Mouse (Mus musculus): ENCODE measurements around the gene Rps21. TPM values are rescaled to one million over a fixed set of nuclear protein-coding genes. Genes with fewer than 3 reads are reported as not detected.
A peak's percentile ranks its signal among the peaks of the same experiment; 100 is the strongest.

The Rps21 gene
- 100 to 1,000 TPM; 460 to 507 TPM for total RNA-seq (2021)
- long read RNA-seq, experiment 1, transcript Rps21-201 (6 exons, 394 nt), result major isoform, 19 of 27 reads
- long read RNA-seq, experiment 1, partial matches to known transcripts, result 8 of 27 reads
- long read RNA-seq, experiment 1, other reads (novel, unspliced or antisense), result 0 of 27 reads
- long read RNA-seq, experiment 2, transcript Rps21-201 (6 exons, 394 nt), result major isoform, 21 of 35 reads
- long read RNA-seq, experiment 2, partial matches to known transcripts, result 14 of 35 reads
- long read RNA-seq, experiment 2, other reads (novel, unspliced or antisense), result 0 of 35 reads

DNA sequence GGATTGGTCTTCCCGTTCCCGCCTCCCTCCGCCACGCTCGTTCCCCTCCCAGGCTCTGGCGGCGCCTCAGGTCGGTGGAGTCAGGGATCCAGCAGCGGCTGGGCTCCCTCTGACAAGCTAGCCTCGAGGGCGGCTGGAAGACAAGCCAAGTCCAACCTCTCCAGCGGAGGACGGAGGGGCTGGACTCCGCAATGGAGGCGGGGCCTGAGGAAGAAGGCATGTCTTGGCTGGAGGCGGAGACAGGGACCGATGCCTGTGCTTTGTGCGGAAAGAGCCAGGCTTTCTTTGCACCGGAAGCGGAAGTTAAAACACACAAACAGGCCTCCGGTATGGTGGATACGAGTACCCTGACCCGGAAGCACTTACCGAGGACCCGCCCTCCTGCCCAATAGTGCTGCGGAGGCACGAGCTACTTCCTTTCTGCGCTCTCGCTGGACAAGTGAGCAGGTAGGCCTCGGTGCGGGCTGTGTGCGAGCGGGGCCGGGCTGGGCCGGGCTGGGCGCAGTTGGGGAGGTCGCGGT is at the start of gene Rps21:
TSS of gene Rps21 (plus strand) at position 377 of the 521 bp plus-strand sequence.
- peak; percentile 96 to 97 for DNase-seq
- intact Hi-C loops (cut with DNase I), result loop anchor here (10.0 kb wide), 1 partner anchor 342 kb away; no protein-coding TSS in a partner anchor

DNA sequence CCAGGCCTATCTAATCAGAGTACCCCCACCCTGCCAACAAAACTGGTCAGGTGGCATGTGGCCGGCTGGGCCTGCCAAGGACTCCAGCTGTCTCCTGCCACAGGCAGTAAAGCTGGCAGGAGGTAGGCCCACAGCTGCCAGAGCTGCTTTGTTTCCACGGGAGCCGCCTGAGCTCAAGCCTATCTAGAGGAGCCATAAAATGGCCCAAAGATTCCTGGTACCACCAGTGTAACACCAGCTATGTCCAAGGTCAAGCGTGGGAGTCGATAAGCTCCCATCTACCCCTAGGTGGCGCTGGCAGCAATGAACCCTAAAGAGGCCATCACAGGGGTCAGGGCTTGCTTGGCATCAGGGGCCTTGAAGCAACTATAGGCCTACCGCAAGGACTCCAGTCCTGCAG is 49.3 kb upstream of the Rps21 start:
- intact Hi-C loops (cut with DNase I), result loop anchor here (1.0 to 2.0 kb wide), 2 partner anchors 19 to 43 kb away; no protein-coding TSS in a partner anchor

DNA sequence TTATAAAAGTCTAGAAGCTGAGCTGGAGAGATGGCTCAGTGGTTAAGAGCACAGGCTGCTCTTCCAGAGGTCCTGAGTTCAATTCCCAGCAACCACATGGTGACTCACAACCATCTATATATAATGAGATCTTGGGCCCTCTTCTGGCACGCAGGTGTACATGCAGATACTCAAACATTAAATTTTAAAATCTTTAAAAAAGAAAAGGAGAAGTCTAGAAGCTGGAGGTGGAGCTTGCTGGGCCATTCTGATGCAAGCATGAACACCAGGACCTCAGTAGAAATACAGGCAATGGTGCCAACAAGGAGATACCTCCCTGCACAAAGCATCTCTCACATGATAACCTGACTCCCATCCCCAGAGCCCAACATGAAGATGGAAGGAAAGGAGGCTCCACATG is 48.2 kb upstream of the Rps21 start:
- intact Hi-C loops (cut with DNase I), result loop anchor here (1.0 to 2.0 kb wide), 2 partner anchors 18 to 42 kb away; no protein-coding TSS in a partner anchor
- no peak for DNase-seq

More for the DNA sequence above, 49.3 kb upstream of the Rps21 start:
- peak; percentile 64 to 76 for DNase-seq

DNA sequence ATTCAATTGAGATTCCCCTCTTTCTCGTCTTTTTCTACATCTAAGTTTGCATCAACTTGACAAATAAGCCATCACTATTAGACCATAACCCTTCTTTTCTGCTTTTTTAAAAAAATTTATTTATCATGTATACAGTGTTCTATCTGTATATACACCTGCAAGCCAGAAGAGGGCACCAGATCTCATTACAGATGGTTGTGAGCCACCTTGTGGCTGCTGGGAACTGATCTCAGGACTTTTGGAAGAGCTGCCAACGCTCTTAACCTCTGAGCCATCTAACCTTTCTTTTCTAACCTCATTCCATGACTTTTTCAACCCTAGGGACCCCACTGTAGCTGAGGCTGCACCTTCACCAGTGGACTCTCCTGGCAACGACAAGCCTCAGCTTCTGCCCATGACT is 44.9 kb upstream of the Rps21 start:
- intact Hi-C loops (cut with DNase I), result no loop called here
- DNase-seq, result no peak

DNA sequence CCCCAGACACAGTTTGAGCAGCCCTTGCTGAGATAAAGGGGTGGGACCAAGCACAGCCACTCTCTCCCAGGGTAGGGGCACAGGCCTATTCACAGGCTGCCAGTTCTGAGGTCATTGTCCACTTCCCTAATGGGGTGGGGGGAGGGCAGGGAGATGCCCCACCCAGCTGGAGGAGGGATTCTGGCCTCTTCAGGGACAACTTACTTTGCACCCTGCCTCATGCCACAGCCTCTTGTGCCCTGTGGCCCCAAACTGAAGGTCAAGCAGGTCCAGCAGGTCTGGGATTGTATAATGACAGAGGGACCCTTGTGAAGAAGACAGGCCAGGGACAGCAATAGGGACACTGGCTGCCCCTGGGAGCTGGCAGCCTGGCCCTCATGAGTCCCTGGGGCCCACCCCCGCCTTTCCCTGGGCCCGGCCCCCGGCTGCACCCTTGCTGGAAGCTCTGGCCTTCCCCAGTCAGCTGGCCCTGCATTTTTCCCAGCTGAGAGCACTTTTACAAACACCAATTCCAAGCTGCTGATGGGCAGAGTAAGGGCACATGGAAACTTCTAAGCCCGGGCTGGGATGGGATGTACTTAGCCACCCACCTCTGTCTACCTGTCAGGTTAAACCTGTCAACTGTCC is 42.7 kb upstream of the Rps21 start:
- intact Hi-C loops (cut with DNase I), result no loop called here
- DNase-seq, result peak in 1 of 2 experiments; percentile 39

DNA sequence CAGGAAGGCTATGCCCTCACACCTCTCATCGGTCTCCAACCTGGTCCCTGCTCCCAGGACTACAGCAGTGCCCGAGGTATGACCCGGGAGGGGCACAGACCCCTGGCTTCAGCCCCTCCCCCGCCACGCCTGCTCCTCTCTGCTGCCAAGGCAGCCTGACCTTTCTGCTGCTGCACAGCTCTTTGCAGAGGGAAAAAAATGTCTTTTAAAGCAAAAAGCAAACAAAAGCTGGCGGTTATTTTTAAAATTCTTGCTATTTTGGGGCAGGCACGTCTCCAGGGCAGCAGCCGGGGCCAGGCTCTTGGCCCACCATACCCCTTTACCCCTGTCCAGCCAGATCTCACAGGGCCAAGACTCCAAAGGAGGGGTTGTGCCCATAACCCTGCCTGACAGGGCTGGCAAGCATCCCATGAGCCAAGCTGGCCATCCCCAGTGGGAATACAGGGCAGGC is 42.1 kb upstream of the Rps21 start:
- DNase-seq, result peak in 1 of 2 experiments; percentile 41
- intact Hi-C loops (cut with DNase I), result no loop called here

DNA sequence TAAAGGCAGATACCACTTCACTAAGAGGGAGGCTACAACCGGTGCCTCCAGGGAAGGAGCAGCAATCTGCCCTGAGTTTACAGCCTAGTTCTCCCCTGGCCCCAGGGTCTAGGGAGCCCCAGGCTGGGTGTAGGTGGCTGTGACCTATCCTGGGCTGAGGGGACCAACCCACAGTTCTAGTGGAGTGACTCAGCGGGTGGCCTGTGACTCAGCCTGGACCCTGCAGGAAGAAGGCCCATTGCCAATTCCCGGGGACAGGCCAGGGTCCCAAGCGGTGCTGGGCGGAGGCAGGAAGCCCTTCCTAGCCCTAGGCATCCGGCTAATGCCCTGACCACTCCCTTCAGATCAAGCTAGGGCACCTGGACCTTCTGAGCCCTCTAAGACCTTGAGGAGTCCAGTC is 41.2 kb upstream of the Rps21 start:
- intact Hi-C loops (cut with DNase I), result no loop called here
- DNase-seq, result peak; percentile 50 to 53

DNA sequence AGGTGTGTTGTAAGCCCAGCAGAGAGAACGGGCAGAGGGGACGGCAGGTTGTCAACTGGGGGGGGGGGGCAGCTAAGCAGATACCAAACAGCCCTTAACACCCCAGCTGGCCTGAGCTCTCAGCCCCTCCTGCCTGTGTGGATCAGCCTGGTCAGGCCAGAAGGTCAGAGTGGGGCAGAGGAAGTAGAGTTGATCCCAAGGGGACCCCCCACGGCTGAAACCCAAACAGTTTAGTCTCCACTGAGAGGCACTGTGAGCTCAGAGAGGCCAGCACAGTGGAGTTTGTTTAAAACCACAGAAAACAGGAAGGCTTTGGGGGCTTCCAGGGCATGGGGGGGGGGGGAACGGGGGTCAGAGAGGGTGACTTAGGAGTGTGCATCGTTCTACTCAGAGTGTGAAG is 40.3 kb upstream of the Rps21 start:
- intact Hi-C loops (cut with DNase I), result no loop called here

DNA sequence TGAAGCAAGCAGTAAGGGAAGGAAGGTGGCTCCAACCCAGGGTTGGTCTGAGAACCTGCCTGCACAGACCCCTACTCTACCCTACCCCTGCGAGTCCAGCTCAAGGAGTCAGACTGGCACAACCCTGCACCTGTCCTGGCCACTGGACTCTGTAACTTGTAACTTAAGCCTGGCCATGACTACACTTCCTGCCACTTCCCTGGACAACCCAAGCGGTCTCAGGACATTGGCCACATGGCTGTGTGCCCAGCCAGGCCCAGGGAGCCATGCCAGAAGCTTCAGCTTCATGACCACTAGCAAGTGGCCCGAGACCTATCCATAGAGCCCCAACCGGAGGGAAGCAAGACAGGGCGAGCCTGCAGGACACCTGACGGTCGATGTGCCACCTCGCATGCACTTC is 39.6 kb upstream of the Rps21 start:
- intact Hi-C loops (cut with DNase I), result no loop called here

More for the DNA sequence above, 40.3 kb upstream of the Rps21 start:
- DNase-seq, result no peak

DNA sequence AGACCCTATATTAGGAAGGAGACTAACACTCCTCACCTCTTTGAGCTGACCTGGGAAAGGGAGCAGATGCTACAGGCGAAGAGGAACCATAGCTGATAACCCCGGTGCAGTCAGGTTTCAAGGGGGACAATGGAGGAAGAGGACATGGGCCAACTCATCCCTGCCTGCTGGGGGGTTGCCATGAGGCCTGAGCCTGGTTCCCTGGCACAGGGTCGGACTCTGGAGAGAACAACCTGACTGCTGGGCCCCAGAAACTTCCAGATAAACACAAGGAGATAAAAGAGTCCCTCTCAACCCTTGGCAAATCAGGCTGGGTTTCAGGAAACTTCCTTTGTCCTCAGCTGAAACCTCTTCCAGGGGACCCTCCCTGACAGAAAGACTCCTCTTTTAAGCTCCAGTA is 38.9 kb upstream of the Rps21 start:
- DNase-seq, result no peak
- intact Hi-C loops (cut with DNase I), result no loop called here

More for the DNA sequence above, 39.6 kb upstream of the Rps21 start:
- DNase-seq, result peak; percentile 74 to 82

DNA sequence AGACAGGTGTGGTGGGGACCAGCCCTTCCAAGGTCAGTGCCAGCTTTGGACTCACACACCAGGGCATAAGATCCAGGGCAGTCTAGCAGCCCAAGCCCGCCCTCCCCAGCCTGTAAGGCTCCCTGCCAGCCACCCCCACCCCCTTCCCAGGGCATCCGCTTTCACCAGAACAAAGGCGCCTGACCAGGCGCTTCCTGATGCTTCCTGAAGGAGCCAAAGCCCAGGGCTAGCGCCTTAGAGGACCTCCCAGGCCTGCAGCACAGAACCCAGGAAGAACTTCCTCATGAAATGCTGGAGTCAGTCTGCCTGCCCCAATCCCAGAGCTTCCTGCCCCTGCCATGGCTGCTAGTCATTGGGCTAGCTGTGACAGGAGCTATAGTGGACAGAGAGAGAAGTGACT is 38.5 kb upstream of the Rps21 start:
- intact Hi-C loops (cut with DNase I), result no loop called here
- peak; percentile 47 to 54 for DNase-seq

DNA sequence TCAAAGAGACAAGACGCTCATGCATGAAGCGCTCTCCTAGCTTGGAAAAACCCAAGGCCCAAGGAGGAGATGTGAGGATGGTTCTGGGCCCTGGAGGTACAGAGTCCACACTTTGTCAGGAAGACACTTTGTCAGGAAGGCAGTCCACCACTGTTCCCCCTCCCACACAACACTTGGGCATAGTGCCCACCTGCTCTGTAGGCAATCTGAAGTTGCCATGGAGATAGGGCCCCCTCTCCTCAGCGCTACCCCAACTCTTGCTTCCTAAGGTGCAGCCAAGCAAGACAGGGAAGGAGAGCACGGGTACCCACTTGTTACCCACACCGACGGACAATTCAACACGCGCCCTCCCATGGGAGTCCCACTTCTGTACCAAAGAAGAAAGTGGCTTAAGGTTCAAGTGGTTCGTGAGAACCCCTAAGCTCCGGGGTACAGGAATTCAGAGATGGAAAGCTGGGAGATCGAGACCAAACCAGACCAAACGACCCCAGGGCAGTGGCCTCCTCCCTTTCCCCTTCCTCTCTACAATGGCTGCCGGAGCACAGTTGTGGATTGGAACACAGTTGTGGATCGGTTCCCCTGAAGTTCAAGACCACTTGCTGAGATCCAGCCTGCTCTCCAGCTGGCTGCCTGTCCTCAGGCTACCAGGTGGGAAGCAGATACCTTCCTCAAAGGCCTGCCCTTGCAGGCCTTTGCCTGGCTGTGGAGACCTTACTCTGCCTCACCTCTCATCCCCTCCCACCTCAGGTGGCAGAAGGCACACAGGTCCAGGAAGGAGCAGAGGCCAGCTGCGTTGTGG is 37.8 kb upstream of the Rps21 start:
- no peak for DNase-seq
- intact Hi-C loops (cut with DNase I), result no loop called here

DNA sequence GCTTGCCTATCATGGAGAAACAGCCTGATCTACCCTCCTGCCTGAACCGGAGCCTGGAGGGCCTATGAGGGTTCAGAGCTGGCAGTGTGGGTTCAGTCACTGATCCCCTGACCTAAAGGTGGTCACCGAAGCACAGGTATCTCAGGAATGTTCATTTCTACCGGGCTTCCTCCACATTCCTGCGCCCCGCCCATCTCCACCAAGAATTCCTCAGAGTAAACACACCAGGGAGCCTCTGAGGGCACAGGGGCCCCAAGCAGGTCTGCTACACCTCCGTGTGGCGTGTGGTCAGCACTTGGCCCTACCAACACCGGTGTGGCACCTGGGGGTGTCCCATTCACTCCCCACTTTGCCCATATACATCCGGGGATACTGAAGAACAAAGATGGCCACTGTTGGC is 37.0 kb upstream of the Rps21 start:
- DNase-seq, result no peak
- intact Hi-C loops (cut with DNase I), result no loop called here

DNA sequence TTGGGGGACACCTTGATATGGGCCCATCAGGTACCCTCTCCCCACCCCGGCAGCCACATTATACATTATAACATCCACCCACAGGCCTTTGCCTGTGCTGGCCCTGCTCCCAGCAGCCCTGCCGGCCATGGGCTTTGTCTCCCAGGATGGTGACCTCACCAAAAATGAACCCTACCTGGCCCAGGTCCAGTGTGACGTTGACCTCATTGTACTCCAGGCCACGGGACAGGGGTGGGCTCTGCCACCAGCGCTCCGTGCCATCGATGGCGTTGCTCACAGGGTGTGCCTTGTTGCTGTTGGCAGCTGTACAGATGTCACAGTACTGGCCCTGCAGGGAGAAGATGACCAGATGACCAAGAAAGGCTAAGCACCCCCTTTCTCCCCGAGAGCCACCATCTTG is 36.1 kb upstream of the Rps21 start:
- intact Hi-C loops (cut with DNase I), result no loop called here
- DNase-seq, result no peak

DNA sequence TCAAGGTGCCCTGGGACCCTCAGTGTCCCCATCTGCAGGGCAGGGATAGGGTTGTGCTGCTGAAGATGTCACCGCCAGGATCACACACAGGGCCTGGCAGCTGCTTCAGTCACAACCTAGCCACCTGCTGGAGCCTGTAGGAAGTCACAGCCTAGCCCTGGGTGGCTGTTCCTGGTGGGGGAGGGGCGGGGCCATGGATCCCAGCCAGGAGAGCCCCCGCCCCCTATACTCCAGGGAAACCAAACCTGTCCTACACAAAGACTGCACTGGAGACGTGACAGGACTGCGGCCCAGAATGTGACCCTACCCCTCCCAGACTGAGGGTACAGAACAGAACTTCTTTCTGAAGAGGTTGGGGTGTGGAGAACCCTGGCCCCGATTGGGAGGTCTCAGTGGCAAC is 34.9 kb upstream of the Rps21 start:
- peak; percentile 43 to 52 for DNase-seq
- intact Hi-C loops (cut with DNase I), result no loop called here

DNA sequence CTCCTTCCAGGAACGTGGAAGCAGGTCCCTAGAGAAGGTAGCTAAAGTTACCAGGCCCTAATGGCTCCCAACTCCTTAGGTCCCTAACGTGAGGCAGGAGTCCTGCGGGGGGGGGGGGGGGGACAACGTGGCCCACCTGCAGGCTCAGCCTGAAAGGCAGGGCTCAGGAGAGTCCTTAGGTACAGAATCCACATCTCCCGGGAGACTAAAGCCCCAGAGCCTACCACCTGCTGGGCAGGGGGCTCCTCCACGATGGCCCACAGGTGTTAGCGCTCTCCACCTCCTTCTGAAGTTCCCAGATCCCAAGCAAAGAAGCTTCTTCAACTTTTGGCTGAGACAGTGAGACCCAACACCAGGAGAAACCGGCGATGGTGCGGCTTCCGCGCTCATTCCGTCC is 32.5 kb upstream of the Rps21 start:
- intact Hi-C loops (cut with DNase I), result no loop called here
- DNase-seq, result no peak

DNA sequence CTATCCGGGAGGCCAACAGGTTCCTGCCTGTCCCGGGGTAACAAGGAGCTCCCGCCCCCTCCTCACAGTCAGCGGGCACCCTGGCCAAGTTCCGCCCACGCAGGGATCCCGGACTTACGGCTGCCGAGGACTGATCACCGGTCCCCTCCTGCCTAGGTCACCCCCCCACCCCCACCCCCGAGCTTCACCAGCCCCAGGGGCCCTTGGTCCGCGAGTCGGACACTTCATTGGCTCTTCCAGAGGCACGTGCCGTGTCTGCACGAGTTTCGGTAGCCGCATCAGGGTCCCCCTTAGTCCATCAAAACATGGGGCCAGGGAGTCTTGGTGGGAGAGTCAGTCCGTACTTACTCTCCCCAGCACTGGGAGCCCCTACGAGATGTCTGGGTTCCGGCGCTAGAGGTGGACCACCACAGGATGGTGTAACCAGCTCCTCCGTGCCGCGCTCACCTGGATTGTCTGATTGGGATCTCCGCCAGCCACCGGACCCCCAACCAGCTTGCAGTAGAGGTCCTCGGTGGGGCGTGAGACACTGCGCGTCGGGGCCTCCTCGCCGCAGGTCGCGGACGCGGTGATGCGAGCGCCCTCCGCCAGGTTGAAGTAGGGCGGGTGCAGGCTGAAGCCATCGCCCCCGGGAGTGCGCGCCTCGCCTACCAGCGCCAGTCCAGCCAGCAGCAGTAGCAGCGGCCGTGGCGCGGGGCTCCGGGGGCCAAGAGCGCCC is 32.0 kb upstream of the Rps21 start:
- intact Hi-C loops (cut with DNase I), result no loop called here
- DNase-seq, result peak; percentile 41 to 53

DNA sequence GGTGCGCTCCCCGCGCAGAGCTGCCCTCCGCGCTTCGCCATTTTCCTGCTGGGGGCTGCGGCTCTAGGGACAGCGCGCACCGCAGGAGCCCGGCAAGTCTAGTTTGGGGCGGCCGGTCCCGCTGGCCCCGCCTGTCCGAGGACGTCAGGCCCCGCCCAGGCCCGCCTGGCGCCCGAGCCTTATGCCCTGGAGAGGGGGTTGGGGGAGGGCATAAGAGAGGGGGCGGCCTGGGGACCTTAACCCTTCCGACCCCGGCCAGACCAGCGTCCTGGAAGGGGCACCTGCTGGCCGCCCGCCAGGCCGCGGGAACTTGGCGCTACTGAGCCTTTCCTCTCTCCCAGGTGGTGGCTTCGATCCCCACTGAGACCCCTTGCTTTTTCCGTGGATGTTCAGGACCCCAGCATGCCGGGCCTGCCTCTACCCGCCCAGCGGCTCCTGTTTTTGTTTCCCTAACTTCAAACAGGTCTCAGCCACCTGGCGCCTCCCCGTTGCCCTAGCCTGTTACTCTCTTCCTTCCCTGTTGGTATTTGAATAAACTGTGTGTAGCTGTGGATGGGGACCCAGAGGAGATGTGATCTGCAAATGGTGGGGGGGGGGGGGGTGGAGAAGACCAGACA is 31.3 kb upstream of the Rps21 start, which contains the start of gene Lama5:
TSS of gene Lama5 (minus strand) at position 98 of the 617 bp plus-strand sequence.
- intact Hi-C loops (cut with DNase I), result no loop called here
- DNase-seq, result peak; percentile 75 to 76

DNA sequence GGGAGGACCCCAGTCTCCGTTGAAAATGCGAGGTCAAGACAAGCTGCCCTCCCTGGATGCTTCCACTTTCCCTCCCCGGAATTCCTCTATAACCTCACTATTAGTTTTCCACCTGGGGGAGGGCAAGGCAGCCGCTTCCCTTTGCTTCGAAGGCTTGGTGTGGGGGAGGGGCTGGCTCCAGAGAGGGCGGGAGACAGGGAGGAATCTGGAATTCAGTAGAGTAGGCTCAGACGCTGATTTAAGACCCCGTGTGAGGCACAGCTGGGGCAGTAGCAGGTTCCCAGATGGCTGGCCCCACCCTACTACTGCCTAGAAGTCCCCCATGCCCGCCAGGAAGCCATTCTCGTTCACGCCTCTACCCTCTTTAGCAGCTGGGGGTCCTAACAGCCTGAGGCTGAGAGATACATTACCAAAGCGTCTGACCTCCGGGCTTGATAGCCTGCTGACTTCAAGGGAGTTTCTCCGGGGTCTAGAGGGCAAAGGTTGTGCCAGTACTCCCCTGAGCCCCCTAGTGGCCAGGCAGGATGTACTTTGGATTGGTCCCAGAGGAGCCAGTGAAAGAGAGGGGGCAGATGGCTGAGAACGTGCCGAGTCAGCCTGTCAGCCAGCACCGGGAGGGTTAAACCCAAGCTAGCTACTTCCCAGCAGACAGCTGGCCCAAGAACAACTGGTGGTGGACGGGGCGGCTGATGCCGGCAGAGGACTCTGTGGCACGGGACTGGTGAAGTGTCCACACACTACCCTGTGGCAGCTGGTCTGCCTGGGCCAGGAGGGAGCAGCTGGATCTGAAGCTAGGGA is 29.7 kb upstream of the Rps21 start:
- peak; percentile 67 to 70 for DNase-seq
- intact Hi-C loops (cut with DNase I), result loop anchor here (1.0 kb wide), 1 partner anchor 19 kb away; no protein-coding TSS in a partner anchor
